Mouse (Mus musculus): ENCODE data around the gene Pik3r4.

The Pik3r4 gene

GRCm38 (mm10) chr9:105696818-105697564 lies 54.2 kb downstream of the Pik3r4 start:
- no peak for DNase-seq (ENCODE audit: low read depth in 1 of 2, low spot score in 2 of 2)

- no peak for DNase-seq (ENCODE audit: low read depth in 1 of 2, low spot score in 2 of 2)
Observed at GRCm38 (mm10) chr9:105697764-105698396, 55.1 kb downstream of the Pik3r4 start.

- no peak for DNase-seq (ENCODE audit: low read depth in 1 of 2, low spot score in 2 of 2)
Observed at GRCm38 (mm10) chr9:105700702-105701101, 57.9 kb downstream of the Pik3r4 start.

GRCm38 (mm10) chr9:105701966-105702365 lies 59.2 kb downstream of the Pik3r4 start:
- DNase-seq (ENCODE audit: low read depth in 1 of 2, low spot score in 2 of 2): no peak

- DNase-seq (ENCODE audit: low read depth in 1 of 2, low spot score in 2 of 2): no peak
Observed at GRCm38 (mm10) chr9:105704226-105704932, 61.6 kb downstream of the Pik3r4 start.

GRCm38 (mm10) chr9:105705011-105705410 lies 62.2 kb downstream of the Pik3r4 start:
- DNase-seq (ENCODE audit: low read depth in 1 of 2, low spot score in 2 of 2): no peak

GRCm38 (mm10) chr9:105712049-105712448 lies 69.3 kb downstream of the Pik3r4 start:
- no peak for DNase-seq (ENCODE audit: low read depth in 1 of 2, low spot score in 2 of 2)

- no peak for DNase-seq (ENCODE audit: low read depth in 1 of 2, low spot score in 2 of 2)
Observed at GRCm38 (mm10) chr9:105719367-105719766, 76.6 kb downstream of the Pik3r4 start.

- no peak for DNase-seq (ENCODE audit: low read depth in 1 of 2, low spot score in 2 of 2)
Observed at GRCm38 (mm10) chr9:105719851-105720395, 77.1 kb downstream of the Pik3r4 start.

GRCm38 (mm10) chr9:105720430-105720829 lies 77.7 kb downstream of the Pik3r4 start:
- DNase-seq (ENCODE audit: low read depth in 1 of 2, low spot score in 2 of 2): no peak

GRCm38 (mm10) chr9:105731976-105732375 lies 89.2 kb downstream of the Pik3r4 start:
- no peak for DNase-seq (ENCODE audit: low read depth in 1 of 2, low spot score in 2 of 2)

- no peak for DNase-seq (ENCODE audit: low read depth in 1 of 2, low spot score in 2 of 2)
Observed at GRCm38 (mm10) chr9:105734651-105735050, 91.9 kb downstream of the Pik3r4 start.

- no peak for DNase-seq (ENCODE audit: low read depth in 1 of 2, low spot score in 2 of 2)
Observed at GRCm38 (mm10) chr9:105735195-105735594, 92.4 kb downstream of the Pik3r4 start.
